Mouse (Mus musculus) midbrain, embryonic 15.5 days (tissue): ENCODE measurements around the gene Enc1. TPM values are rescaled to one million over a fixed set of nuclear protein-coding genes. Genes with fewer than 3 reads are reported as not detected.

ENCODE experiments used
- ATAC-seq: fragments of 200-750 bp; cut with Nextera tagmentation; replicated peaks from 2 replicates; pipeline ENCODE4 v1.8.0; 2017; ENCODE audit warnings: moderate TSS enrichment
- H3K27ac ChIP-seq: fragments of 300-500 bp; sonication (generic); 2 replicates; pipeline ENCODE4 v1.5.1; 2015; ENCODE audit warnings: mild to moderate bottlenecking, inconsistent platforms
- H3K27me3 ChIP-seq: fragments of 300-500 bp; sonication (generic); replicated peaks from 2 replicates; pipeline ENCODE4 v1.6.1; 2015; ENCODE audit warnings: inconsistent platforms
- H3K36me3 ChIP-seq: fragments of 300-500 bp; sonication (generic); replicated peaks from 2 replicates; pipeline ENCODE4 v1.6.1; 2015; ENCODE audit warnings: inconsistent platforms
- H3K4me1 ChIP-seq: fragments of 300-500 bp; sonication (generic); 2 replicates; pipeline ENCODE4 v1.6.1; 2015; ENCODE audit warnings: inconsistent platforms
- H3K4me2 ChIP-seq: fragments of 300-500 bp; sonication (generic); 2 replicates; pipeline ENCODE4 v1.6.1; 2015; ENCODE audit warnings: inconsistent platforms, mild to moderate bottlenecking, moderate library complexity
- H3K4me3 ChIP-seq: fragments of 300-500 bp; sonication (generic); 2 replicates; pipeline ENCODE4 v1.5.1; 2015; ENCODE audit warnings: mild to moderate bottlenecking, inconsistent platforms
- H3K9ac ChIP-seq: fragments of 300-500 bp; sonication (generic); 2 replicates; pipeline ENCODE4 v1.6.1; 2015; ENCODE audit warnings: mild to moderate bottlenecking, inconsistent platforms
- H3K9me3 ChIP-seq: fragments of 300-500 bp; sonication (generic); 2 replicates; pipeline ENCODE4 v1.6.1; 2016; ENCODE audit warnings: inconsistent platforms
- WGBS: fragments of 180-500 bp; shearing (Covaris S2); methylation state at CpG from one replicate; pipeline ENCODE4 v1.1.7; 2015; ENCODE audit warnings: mixed read lengths; 5-methylcytosine and 5-hydroxymethylcytosine counted together
- polyA plus RNA-seq: library from polyadenylated mRNA; unstranded; fragments of >200 nt; fragmentation: Nextera tagmentation; extraction: Ambion mirVana; gene quantifications from 2 replicates; pipeline ENCODE4 v1.2.1, GENCODE M21; 2015

Gene Enc1
- polyA plus RNA-seq, 1 experiment from 2014 or later = 81.9 TPM

- H3K4me1 ChIP-seq = peaks cover 13% of the 10 kb centered on the region
- no peaks in the 10 kb centered on the region for H3K9me3 ChIP-seq
- H3K27ac ChIP-seq = no peak overlapping the region
- H3K36me3 ChIP-seq = no peaks in the 10 kb centered on the region
- no peak for ATAC-seq
- H3K4me3 ChIP-seq = no peak overlapping the region
- no peak overlapping the region for H3K9ac ChIP-seq
- H3K27me3 ChIP-seq = peaks cover 13% of the 10 kb centered on the region; the same call in 1 of the 2 replicates
- WGBS = 10% methylated on average over 9 of the region's 9 CpGs
- H3K4me2 ChIP-seq = peak overlapping the region; percentile 47
Measured at GRCm38 (mm10) chr13:97282911-97283281, 42.0 kb downstream of the Enc1 start.

DNA sequence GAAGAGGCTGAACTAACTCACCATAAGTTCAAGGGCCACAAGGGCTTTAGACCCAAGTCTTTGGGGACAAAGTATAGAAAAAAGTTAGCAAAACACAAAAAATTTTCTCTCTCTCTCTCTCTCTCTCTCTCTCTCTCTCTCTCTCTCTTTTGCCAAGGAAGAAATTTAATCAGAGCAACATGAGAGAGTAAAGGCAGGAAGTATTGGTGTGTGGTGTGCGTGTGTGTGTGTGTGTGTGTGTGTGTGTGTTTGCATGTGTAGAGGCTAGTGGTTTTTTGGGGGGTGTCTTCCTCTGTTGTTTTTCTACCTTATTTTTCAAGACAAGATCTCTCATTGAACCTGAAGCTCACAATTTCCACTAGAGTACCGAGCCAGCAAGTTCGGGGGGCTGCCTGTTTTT lies 46.1 kb downstream of the Enc1 start:
- 92% methylated on average over 3 of the region's 3 CpGs for WGBS
- ATAC-seq = no peak
- Histone ChIP-seq H3K4me2 (no peak overlapping the region), H3K4me1 (peaks cover 20% of the 10 kb centered on the region), H3K27me3 (peaks cover 9% of the 10 kb centered on the region; the same call in 1 of the 2 replicates), H3K9me3 (no peaks in the 10 kb centered on the region), H3K27ac (no peak overlapping the region), H3K9ac (no peak overlapping the region), H3K36me3 (no peaks in the 10 kb centered on the region), H3K4me3 (no peak overlapping the region)

GRCm38 (mm10) chr13:97290747-97291146 lies 49.8 kb downstream of the Enc1 start:
- 36% methylated on average over 2 of the region's 3 CpGs for WGBS
- H3K36me3 ChIP-seq = no peaks in the 10 kb centered on the region
- no peaks in the 10 kb centered on the region for H3K27me3 ChIP-seq
- no peak overlapping the region for H3K9ac ChIP-seq
- peaks cover 19% of the 10 kb centered on the region for H3K4me1 ChIP-seq
- H3K9me3 ChIP-seq = no peaks in the 10 kb centered on the region
- H3K4me3 ChIP-seq = no peak overlapping the region
- H3K27ac ChIP-seq = no peak overlapping the region
- 0 out of 2 replicates have a peak, but pooled peaks have one; percentile 65 for ATAC-seq
- H3K4me2 ChIP-seq = no peak overlapping the region

DNA sequence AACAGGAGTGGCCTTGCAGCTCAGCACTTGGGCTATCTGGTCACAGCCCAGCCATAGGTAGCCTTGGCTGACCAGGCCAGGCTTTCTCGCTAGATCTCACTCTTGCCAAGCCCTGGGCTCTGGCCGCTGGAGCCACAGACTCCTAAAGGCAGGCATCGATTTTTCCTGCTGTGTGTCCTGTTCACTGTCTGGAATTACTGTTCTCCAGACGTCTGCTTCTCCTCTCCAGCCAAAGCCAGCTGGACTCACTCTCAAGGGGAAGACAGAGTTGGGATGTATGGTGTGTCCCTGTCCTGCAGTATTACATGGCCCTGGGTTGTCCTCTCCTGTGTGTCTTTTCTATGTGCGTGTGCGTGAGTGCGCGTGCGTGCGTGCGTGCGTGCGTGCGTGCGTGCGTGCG lies 50.4 kb downstream of the Enc1 start:
- Histone ChIP-seq H3K27ac (no peak overlapping the region), H3K4me1 (peaks cover 19% of the 10 kb centered on the region), H3K9ac (no peak overlapping the region), H3K9me3 (no peaks in the 10 kb centered on the region), H3K27me3 (no peaks in the 10 kb centered on the region), H3K36me3 (no peaks in the 10 kb centered on the region), H3K4me2 (no peak overlapping the region), H3K4me3 (no peak overlapping the region)
- ATAC-seq = peak; percentile 38; the same call in 1 of the 2 replicates
- 81% methylated on average over 17 of the region's 17 CpGs for WGBS

DNA sequence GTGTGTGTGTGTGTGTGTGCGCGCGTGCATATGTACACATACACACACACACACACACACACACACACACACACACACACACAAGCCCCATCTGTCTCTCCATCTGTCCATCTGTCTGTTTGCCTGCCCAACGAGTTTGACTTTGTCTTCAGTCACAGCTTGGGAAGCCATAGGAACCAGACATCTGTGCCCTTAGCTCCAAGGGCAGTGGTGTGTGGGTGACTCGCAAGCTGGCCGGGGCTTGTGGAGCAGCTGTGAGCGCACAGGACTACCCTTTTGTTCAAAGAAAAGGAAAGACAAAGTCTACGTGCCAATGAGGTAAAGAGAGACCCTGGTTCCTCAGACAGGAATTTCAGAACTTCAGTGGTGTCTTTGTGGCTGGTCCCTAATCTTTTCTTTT lies 51.1 kb downstream of the Enc1 start:
- H3K27me3 ChIP-seq = no peaks in the 10 kb centered on the region
- H3K4me2 ChIP-seq = 0 out of 2 replicates have a peak overlapping the region, but pooled peaks have one; percentile 29
- no peak overlapping the region for H3K27ac ChIP-seq
- H3K36me3 ChIP-seq = no peaks in the 10 kb centered on the region
- H3K9ac ChIP-seq = no peak overlapping the region
- H3K9me3 ChIP-seq = no peaks in the 10 kb centered on the region
- WGBS = 34% methylated on average over 8 of the region's 8 CpGs
- H3K4me1 ChIP-seq = peaks cover 19% of the 10 kb centered on the region
- ATAC-seq = peak; percentile 43; the same call in 1 of the 2 replicates
- H3K4me3 ChIP-seq = no peak overlapping the region

DNA sequence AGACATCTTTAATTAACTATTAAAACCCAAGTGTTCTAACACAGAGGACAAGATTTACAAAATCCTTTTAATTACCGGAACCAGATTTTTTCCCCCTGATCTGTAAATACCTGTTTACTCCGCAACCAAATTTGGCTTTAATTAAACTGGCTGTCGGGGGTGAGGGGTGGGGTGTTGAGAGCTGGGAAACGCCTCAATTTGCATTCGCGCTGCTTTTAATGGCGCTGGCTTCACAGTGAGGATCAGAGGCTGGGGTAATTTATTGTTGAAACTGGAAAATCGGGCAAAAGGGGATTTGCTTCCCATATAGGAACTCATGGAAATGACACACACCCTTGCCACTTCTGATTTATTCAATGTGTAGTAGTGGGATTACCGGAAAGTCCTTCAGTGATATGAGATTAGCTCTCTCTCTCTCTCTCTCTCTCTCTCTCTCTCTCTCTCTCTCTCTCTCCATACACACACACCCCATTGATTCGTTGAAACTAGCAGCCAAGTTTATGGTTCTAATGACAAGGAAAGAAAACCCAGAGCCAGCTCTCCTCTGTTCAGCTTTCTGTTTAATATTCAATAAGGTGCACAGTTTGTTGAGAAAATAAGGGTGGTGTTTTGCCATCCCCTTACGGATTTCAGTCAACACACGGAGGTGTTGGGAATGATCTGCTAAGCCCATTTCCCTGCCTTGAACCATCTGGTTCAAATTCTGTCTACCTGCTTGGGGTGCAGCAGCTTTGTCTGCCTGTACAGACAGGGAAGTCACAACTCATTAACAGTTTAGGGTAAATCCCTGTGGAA lies 51.7 kb downstream of the Enc1 start:
- H3K9ac ChIP-seq = no peak overlapping the region
- no peak overlapping the region for H3K4me3 ChIP-seq
- H3K27me3 ChIP-seq = no peaks in the 10 kb centered on the region
- ATAC-seq = no peak; the same call in 1 of the 2 replicates
- H3K9me3 ChIP-seq = no peaks in the 10 kb centered on the region
- H3K27ac ChIP-seq = no peak overlapping the region
- peaks cover 19% of the 10 kb centered on the region for H3K4me1 ChIP-seq
- 4% methylated on average over 12 of the region's 12 CpGs for WGBS
- H3K4me2 ChIP-seq = peak overlapping the region; percentile 29
- no peaks in the 10 kb centered on the region for H3K36me3 ChIP-seq

DNA sequence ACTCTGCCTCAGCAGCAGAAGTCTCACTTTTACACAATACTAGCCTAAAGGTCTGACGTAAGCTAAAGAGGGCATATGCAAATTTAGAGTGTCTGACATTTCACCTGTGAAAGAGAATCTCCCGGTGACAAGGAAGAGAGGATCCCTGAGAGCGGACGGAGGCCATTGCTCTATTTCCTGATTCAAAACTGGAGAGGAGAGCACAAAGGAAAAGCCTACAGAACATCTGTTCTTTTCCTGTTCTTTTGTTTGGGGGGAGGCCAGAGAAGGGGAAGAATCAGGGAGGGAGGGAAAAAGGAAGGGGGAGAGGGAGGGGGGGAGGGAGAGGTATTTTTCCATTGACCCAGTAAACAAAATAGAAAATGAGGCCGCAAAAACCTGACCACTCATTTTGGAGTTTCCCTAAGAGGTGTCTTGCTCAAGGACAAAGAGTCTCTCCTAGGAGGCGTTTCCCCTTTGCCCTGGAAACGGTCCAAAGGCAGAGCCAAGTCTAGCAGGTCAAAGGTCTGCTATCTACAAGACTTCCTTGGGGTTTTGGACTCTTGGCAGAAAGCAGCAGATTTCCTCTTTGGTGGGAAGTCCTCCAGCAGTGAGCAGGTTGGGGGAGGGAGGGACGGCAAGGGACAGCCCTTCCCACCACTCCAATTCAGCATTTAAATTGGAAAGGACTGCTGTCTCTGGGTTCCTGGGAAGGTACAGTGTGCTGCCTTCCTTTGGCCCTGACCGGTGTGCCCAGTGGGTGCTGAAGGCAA lies 54.4 kb downstream of the Enc1 start:
- Histone ChIP-seq H3K4me3 (no peak overlapping the region), H3K27ac (no peak overlapping the region), H3K27me3 (no peaks in the 10 kb centered on the region), H3K9ac (no peak overlapping the region), H3K9me3 (no peaks in the 10 kb centered on the region), H3K36me3 (no peaks in the 10 kb centered on the region), H3K4me2 (no peak overlapping the region), H3K4me1 (peaks cover 19% of the 10 kb centered on the region)
- no peak for ATAC-seq
- WGBS = 44% methylated on average over 9 of the region's 9 CpGs

GRCm38 (mm10) chr13:97295853-97296219 lies 54.9 kb downstream of the Enc1 start:
- no peak overlapping the region for H3K4me2 ChIP-seq
- H3K27me3 ChIP-seq = no peaks in the 10 kb centered on the region
- no peak overlapping the region for H3K9ac ChIP-seq
- no peaks in the 10 kb centered on the region for H3K36me3 ChIP-seq
- no peak for ATAC-seq
- no peak overlapping the region for H3K4me3 ChIP-seq
- peaks cover 19% of the 10 kb centered on the region for H3K4me1 ChIP-seq
- H3K27ac ChIP-seq = no peak overlapping the region
- 68% methylated on average over 11 of the region's 11 CpGs for WGBS
- no peaks in the 10 kb centered on the region for H3K9me3 ChIP-seq

DNA sequence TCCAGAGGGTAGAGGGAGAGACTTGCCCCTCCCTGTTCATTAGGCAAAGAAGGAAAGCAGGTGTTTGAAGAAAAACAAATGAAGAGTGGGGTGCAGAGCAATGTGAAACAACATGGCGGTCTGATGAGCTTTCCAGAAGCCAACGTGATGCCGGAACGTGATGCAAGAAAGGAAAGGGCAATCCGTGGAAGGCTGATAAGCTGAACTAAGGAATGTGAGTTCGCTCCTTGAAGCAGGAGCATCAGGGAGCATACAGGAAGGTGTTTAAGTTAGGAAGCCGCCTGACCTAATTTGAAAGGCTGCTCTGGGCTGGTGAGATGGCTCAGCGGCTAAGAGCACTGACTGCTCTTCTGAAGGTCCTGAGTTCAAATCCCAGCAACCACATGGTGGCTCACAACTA lies 55.4 kb downstream of the Enc1 start:
- Histone ChIP-seq H3K4me2 (no peak overlapping the region), H3K9ac (no peak overlapping the region), H3K27ac (no peak overlapping the region), H3K9me3 (no peaks in the 10 kb centered on the region), H3K4me1 (peaks cover 15% of the 10 kb centered on the region), H3K36me3 (no peaks in the 10 kb centered on the region), H3K27me3 (no peaks in the 10 kb centered on the region), H3K4me3 (no peak overlapping the region)
- no peak for ATAC-seq
- 93% methylated on average over 8 of the region's 8 CpGs for WGBS

DNA sequence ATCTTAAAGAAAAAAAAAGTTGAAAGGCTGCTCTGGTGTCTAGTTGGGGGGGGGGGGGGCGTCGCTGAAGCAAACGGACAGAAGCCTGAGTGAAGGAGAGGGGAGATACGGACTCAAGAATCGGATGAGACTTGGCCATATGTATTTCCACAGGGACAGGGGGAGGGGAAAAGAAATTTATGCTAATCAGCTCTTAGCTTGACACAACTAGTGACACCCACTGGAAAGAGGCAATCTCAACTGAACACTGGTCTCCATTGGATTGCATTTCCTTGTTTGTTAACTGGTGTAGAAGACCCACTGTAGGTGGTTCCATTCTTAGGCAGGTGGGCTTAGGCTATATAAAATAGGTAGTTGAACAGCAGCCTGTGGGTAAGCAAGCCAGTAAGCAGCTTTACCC lies 55.9 kb downstream of the Enc1 start:
- Histone ChIP-seq H3K36me3 (no peaks in the 10 kb centered on the region), H3K4me3 (no peak overlapping the region), H3K9ac (no peak overlapping the region), H3K9me3 (no peaks in the 10 kb centered on the region), H3K27ac (no peak overlapping the region), H3K4me2 (no peak overlapping the region), H3K4me1 (peaks cover 11% of the 10 kb centered on the region), H3K27me3 (no peaks in the 10 kb centered on the region)
- 90% methylated on average over 4 of the region's 5 CpGs for WGBS
- no peak for ATAC-seq

DNA sequence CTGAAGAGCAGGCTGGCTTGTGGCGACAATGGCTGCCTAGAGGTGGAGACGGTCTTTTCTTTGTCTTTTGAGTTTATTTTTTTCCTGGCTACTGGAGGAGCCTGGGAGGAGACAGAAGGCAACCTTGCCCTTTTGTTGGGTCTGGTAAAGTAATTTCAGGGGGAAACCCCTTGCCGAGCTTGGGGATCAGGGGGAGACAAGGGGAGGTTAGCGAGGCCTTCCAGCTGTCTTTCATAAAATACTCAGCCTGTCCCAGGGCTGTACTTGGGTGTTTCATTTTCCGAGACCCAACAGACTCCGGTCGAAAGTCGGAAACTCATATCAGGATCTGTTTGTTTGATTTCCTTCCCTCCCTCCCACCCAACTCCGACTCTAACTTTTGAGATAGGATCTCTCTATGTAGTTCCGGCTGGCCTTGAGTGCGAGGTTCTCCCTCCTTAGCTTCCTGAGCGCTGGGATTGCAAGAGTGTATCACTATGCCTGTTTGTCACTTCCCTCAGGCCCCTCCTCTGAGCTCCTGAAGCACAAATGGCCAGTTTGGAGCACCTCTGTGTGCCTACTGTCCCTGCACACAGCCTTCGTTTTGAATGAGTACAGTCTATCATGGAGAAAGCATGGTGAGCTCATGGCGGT lies 56.6 kb downstream of the Enc1 start:
- Histone ChIP-seq H3K9ac (no peak overlapping the region), H3K36me3 (no peaks in the 10 kb centered on the region), H3K4me3 (no peak overlapping the region), H3K27me3 (no peaks in the 10 kb centered on the region), H3K4me1 (peaks cover 4% of the 10 kb centered on the region; the same call in 1 of the 2 replicates), H3K9me3 (no peaks in the 10 kb centered on the region), H3K27ac (no peak overlapping the region), H3K4me2 (no peak overlapping the region)
- ATAC-seq = no peak
- WGBS = 83% methylated on average over 14 of the region's 14 CpGs

DNA sequence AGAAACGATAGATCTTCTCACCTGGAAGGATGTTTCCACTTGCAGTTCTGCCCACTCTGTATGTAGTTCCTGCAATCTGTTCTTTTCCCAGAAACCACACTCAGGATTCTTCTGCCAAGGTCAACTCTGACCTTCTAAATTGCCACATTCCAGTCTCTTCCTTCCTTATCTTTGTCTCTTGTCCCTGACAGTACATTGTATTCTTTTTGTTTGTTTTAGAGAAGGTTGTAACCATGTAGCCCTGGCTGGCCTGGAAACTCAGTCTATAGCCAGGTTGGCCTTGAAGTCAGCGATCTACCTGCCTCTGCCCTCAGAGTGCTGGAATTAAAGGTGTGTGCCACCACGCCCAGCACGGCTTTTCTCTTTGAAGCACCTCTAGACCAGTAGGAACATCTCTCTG lies 58.0 kb downstream of the Enc1 start:
- 91% methylated on average over 4 of the region's 4 CpGs for WGBS
- Histone ChIP-seq H3K4me2 (no peak overlapping the region), H3K27ac (no peak overlapping the region), H3K4me1 (no peaks in the 10 kb centered on the region), H3K9me3 (no peaks in the 10 kb centered on the region), H3K4me3 (no peak overlapping the region), H3K27me3 (no peaks in the 10 kb centered on the region), H3K9ac (no peak overlapping the region), H3K36me3 (no peaks in the 10 kb centered on the region)
- ATAC-seq = no peak
